In genomic region chr6:87099261-87099660, GRCm38 (mm10) we compare ENCODE assay signal across 17 mouse cellular contexts. TPM values are rescaled to one million over a fixed set of nuclear protein-coding genes. Genes with fewer than 3 reads are reported as not detected.
DNase-seq lines count a peak whose midpoint lies in the region; ATAC-seq and TF ChIP-seq lines count a peak whose summit lies in the region.
"Had no signal": no experiment of that assay in that cellular context is flagged by ENCODE, and none has a peak within 500 bp of the region (broad histone marks: within the 10 kb centered on the region; RNA-seq: fewer than 3 reads in every experiment).

No protein-coding gene starts in this region.

- no peak overlapping the region for H3K4me3 ChIP-seq in forebrain, postnatal 0 days (ENCODE audit: low read depth, low read length)
- H3K4me3 ChIP-seq in forebrain, embryonic 15.5 days: no peak overlapping the region
- no peak overlapping the region for H3K4me3 ChIP-seq in lung, embryonic 16.5 days (ENCODE audit: low read length)
- no peak overlapping the region for H3K4me3 ChIP-seq in midbrain, embryonic 10.5 days
- no peak overlapping the region for H3K4me3 ChIP-seq in stomach, embryonic 16.5 days (replicated peaks; ENCODE audit: low read length)
- H3K4me3 ChIP-seq: midbrain, embryonic 12.5 days had no signal

- no peak overlapping the region for H3K4me2 ChIP-seq in forebrain, postnatal 0 days (ENCODE audit: low read depth)
- H3K4me2 ChIP-seq in forebrain, embryonic 15.5 days (replicated peaks): no peak overlapping the region
- no peak overlapping the region for H3K4me2 ChIP-seq in lung, embryonic 16.5 days (ENCODE audit: low read depth, low read length)
- no peak overlapping the region for H3K4me2 ChIP-seq in stomach, embryonic 16.5 days (ENCODE audit: low read depth, low read length)
- H3K4me2 ChIP-seq: heart, embryonic 11.5 days; midbrain, embryonic 12.5 days had no signal

- no peaks in the 10 kb centered on the region for H3K36me3 ChIP-seq in forebrain, postnatal 0 days (ENCODE audit: insufficient read depth)
- no peaks in the 10 kb centered on the region for H3K36me3 ChIP-seq in forebrain, embryonic 15.5 days
- H3K36me3 ChIP-seq in lung, embryonic 16.5 days (ENCODE audit: control insufficient read depth, insufficient read depth, low read length): no peaks in the 10 kb centered on the region
- no peaks in the 10 kb centered on the region for H3K36me3 ChIP-seq in midbrain, embryonic 10.5 days
- no peaks in the 10 kb centered on the region for H3K36me3 ChIP-seq in stomach, embryonic 16.5 days (ENCODE audit: control insufficient read depth, insufficient read depth, low read length)
- H3K36me3 ChIP-seq: midbrain, embryonic 12.5 days had no signal

- 0 out of 2 replicates have a peak overlapping the region, but pooled peaks have one; percentile 59 for H3K27ac ChIP-seq in forebrain, postnatal 0 days (ENCODE audit: low read depth, low read length)
- no peak overlapping the region for H3K27ac ChIP-seq in forebrain, embryonic 15.5 days (replicated peaks)
- H3K27ac ChIP-seq in lung, embryonic 16.5 days (ENCODE audit: low read length): peak overlapping the region; percentile 39; the same call in 1 of the 2 replicates
- peak overlapping the region; percentile 29; the same call in 1 of the 2 replicates for H3K27ac ChIP-seq in midbrain, embryonic 10.5 days (replicated peaks)
- H3K27ac ChIP-seq in stomach, embryonic 16.5 days (ENCODE audit: low read length): peak overlapping the region; percentile 73
- H3K27ac ChIP-seq: midbrain, embryonic 12.5 days had no signal

- peaks cover 9% of the 10 kb centered on the region for H3K4me1 ChIP-seq in forebrain, postnatal 0 days (ENCODE audit: insufficient read depth)
- peaks cover 19% of the 10 kb centered on the region for H3K4me1 ChIP-seq in forebrain, embryonic 15.5 days
- peaks cover 26% of the 10 kb centered on the region for H3K4me1 ChIP-seq in lung, embryonic 16.5 days (replicated peaks; ENCODE audit: control insufficient read depth, insufficient read depth, low read length)
- peaks cover 38% of the 10 kb centered on the region for H3K4me1 ChIP-seq in midbrain, embryonic 10.5 days
- H3K4me1 ChIP-seq in stomach, embryonic 16.5 days (ENCODE audit: control insufficient read depth, insufficient read depth, low read length): peaks cover 27% of the 10 kb centered on the region

- no peak overlapping the region for H3K9ac ChIP-seq in forebrain, postnatal 0 days
- H3K9ac ChIP-seq in forebrain, embryonic 15.5 days (replicated peaks): no peak overlapping the region
- H3K9ac ChIP-seq in lung, embryonic 16.5 days (ENCODE audit: low read length): no peak overlapping the region
- H3K9ac ChIP-seq in stomach, embryonic 16.5 days (ENCODE audit: low read length): no peak overlapping the region
- H3K9ac ChIP-seq: midbrain, embryonic 12.5 days had no signal

- H3K27me3 ChIP-seq in forebrain, postnatal 0 days (ENCODE audit: insufficient read depth, low read length): no peaks in the 10 kb centered on the region
- H3K27me3 ChIP-seq in forebrain, embryonic 15.5 days: no peaks in the 10 kb centered on the region
- no peaks in the 10 kb centered on the region for H3K27me3 ChIP-seq in lung, embryonic 16.5 days (ENCODE audit: control insufficient read depth, insufficient read depth, low read depth, low read length)
- H3K27me3 ChIP-seq in midbrain, embryonic 10.5 days (ENCODE audit: low read depth, poor library complexity, severe bottlenecking): no peaks in the 10 kb centered on the region
- H3K27me3 ChIP-seq in stomach, embryonic 16.5 days (ENCODE audit: control insufficient read depth, insufficient read depth, low read length): no peaks in the 10 kb centered on the region
- H3K27me3 ChIP-seq: midbrain, embryonic 12.5 days had no signal

- no peaks in the 10 kb centered on the region for H3K9me3 ChIP-seq in forebrain, postnatal 0 days (ENCODE audit: low read length)
- H3K9me3 ChIP-seq in forebrain, embryonic 15.5 days: no peaks in the 10 kb centered on the region
- H3K9me3 ChIP-seq in lung, embryonic 16.5 days (ENCODE audit: control insufficient read depth, low read length): no peaks in the 10 kb centered on the region
- no peaks in the 10 kb centered on the region for H3K9me3 ChIP-seq in midbrain, embryonic 10.5 days (replicated peaks)
- H3K9me3 ChIP-seq in stomach, embryonic 16.5 days (replicated peaks; ENCODE audit: control insufficient read depth, low read length): no peaks in the 10 kb centered on the region
- H3K9me3 ChIP-seq: midbrain, embryonic 12.5 days had no signal

- no peak for DNase-seq in forebrain, postnatal 0 days
- DNase-seq in lung, adult 18-20 months: no peak
- DNase-seq in midbrain, embryonic 10.5 days (ENCODE audit: low spot score): peak; percentile 45
- no peak for DNase-seq in urinary bladder, postnatal 14 days (ENCODE audit: low spot score)
- DNase-seq in cerebellum, adult 9-11 months: no peak
- DNase-seq: cerebellum, adult 8-10 months; kidney, adult 18-20 months; kidney, postnatal 4 days; thymus, adult 18-20 months had no signal

- 26% methylated on average over 3 of the region's 3 CpGs for WGBS in forebrain, postnatal 0 days
- 21% methylated on average over 3 of the region's 3 CpGs for WGBS in forebrain, embryonic 15.5 days
- 16% methylated on average over 3 of the region's 3 CpGs for WGBS in lung, embryonic 16.5 days
- 17% methylated on average over 3 of the region's 3 CpGs for WGBS in midbrain, embryonic 10.5 days
- WGBS in stomach, embryonic 16.5 days: 22% methylated on average over 3 of the region's 3 CpGs

- TF ChIP-seq CTCF in forebrain, postnatal 0 days (IDR thresholded peaks at IDR 0.05; ENCODE audit: low read depth): no peak

- ATAC-seq in forebrain, postnatal 0 days: peak; percentile 10; the same call in 1 of the 2 replicates
- ATAC-seq in forebrain, embryonic 15.5 days (replicated peaks): no peak
- ATAC-seq in lung, embryonic 16.5 days (ENCODE audit: low read depth): no peak
- ATAC-seq in stomach, embryonic 16.5 days (ENCODE audit: insufficient read depth, low FRiP score): no peak

RNA-seq across cellular contexts. Expression of gene D6Ertd527e, which starts 5.3 kb away (rescaled TPM):
- not detected in 2 replicates for total RNA-seq in forebrain, postnatal 0 days (2014; rRNA removed)
- polyA plus RNA-seq in forebrain, postnatal 0 days (2015; fragmentation: Nextera tagmentation; extraction: Ambion mirVana): 0.07 and 0.10 TPM in 2 replicates
- polyA plus RNA-seq in forebrain, embryonic 15.5 days (2015; fragmentation: Nextera tagmentation; extraction: Ambion mirVana): not detected in 2 replicates
- polyA plus RNA-seq in lung, embryonic 16.5 days (2015; fragmentation: Nextera tagmentation; extraction: Ambion mirVana): 0.28 and 0.38 TPM in 2 replicates
- polyA plus RNA-seq in midbrain, embryonic 10.5 days (2016; fragmentation: Nextera tagmentation; extraction: Ambion mirVana): 0.11 and 0.20 TPM in 2 replicates
- 0.44 and 0.61 TPM in 2 replicates for polyA plus RNA-seq in stomach, embryonic 16.5 days (2015; fragmentation: Nextera tagmentation; extraction: Ambion mirVana)
- total RNA-seq: ES-E14; left cerebral cortex, postnatal 14 days had no signal
- polyA plus RNA-seq: liver, embryonic 16.5 days; midbrain, embryonic 12.5 days had no signal

RNA-seq across cellular contexts. Expression of gene Gfpt1, which starts 56.6 kb away (rescaled TPM):
- 34.0 and 43.0 TPM in 2 replicates for total RNA-seq in forebrain, postnatal 0 days (2014; rRNA removed)
- 12.5 and 16.5 TPM in 2 replicates for polyA plus RNA-seq in forebrain, postnatal 0 days (2015; fragmentation: Nextera tagmentation; extraction: Ambion mirVana)
- 18.6 and 19.6 TPM in 2 replicates for polyA plus RNA-seq in forebrain, embryonic 15.5 days (2015; fragmentation: Nextera tagmentation; extraction: Ambion mirVana)
- polyA plus RNA-seq in lung, embryonic 16.5 days (2015; fragmentation: Nextera tagmentation; extraction: Ambion mirVana): 24.1 and 24.5 TPM in 2 replicates
- 11.5 and 13.3 TPM in 2 replicates for polyA plus RNA-seq in midbrain, embryonic 10.5 days (2016; fragmentation: Nextera tagmentation; extraction: Ambion mirVana)
- polyA plus RNA-seq in stomach, embryonic 16.5 days (2015; fragmentation: Nextera tagmentation; extraction: Ambion mirVana): 31.0 and 35.8 TPM in 2 replicates
